Mouse (Mus musculus): ENCODE data around the gene Pcdh15. TPM values are rescaled to one million over a fixed set of nuclear protein-coding genes. Genes with fewer than 3 reads are reported as not detected.

Gene Pcdh15
- total RNA-seq (2014; rRNA removed) (37.2 and 38.2 TPM in 2 replicates), polyA plus RNA-seq (2015; fragmentation: Nextera tagmentation; extraction: Ambion mirVana) (8.2 and 9.8 TPM in 2 replicates)

DNA sequence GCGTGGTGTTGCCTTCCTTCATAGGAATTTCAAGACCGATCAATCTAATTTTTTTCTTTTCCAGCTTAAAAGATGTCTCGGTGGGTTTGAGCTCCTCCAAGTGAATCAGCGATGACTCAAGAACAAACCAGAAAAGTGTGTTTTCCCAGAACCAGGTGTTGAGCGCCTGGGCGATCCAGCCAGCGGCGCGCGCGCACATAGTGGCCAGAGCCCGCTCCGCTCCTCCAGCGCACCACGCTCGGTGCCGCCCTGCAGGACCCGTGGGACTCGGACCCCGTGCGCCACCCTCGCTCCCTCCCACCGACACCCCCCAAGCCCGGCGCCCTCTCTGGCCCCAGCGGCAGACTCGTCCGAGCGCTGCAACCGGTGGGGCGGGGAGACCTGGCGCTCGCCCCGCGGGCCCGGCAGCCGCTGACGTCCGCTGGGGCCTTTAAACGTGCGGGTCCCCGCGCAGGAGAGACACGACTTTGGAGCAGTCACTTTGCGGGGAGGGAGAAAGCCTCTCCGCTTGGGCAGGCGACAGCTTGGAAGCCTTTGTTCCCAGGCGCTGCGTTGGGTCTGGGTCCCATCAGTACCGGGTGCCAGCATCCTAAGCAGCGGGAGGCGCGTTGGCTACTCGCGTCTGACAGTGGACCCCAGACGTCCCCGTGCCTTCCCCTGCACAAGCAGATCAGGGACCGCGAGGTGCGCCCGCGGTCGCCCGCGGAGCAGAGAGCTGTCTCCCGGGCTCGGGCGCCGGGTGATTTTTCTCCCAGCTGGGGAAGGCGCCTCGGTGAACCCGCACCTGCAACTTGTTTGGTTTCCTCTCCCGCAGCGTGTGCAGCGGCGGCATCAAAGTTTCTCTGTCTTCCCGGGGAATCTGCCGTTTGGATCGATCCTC lies at the start of gene Pcdh15:
Pcdh15 (plus strand) TSS at position 377 of the 880 bp plus-strand sequence.
- no peaks in the 10 kb centered on the region for H3K36me3 ChIP-seq (ENCODE audit: insufficient read depth, low read length)
- peak within 1 kb of the TSS; percentile 77 for H3K4me3 ChIP-seq (ENCODE audit: low read depth, low read length)
- DNase-seq (ENCODE audit: low spot score): peak; percentile 31
- ATAC-seq (ENCODE audit: low FRiP score): peak; percentile 39; the same call in 1 of the 2 replicates
- H3K27ac ChIP-seq (ENCODE audit: low read depth, low read length): peak within 1 kb of the TSS; percentile 66
- H3K27me3 ChIP-seq (ENCODE audit: insufficient read depth, low read length): no peaks in the 10 kb centered on the region
- WGBS: under 1% methylated on average over 60 of the region's 79 CpGs
- H3K9me3 ChIP-seq (ENCODE audit: low read length): no peaks in the 10 kb centered on the region
- H3K4me1 ChIP-seq (ENCODE audit: insufficient read depth, low read length): no peaks in the 10 kb centered on the region; the same call in 1 of the 2 replicates
- no peak for TF ChIP-seq CTCF (IDR thresholded peaks at IDR 0.05)
- H3K9ac ChIP-seq (replicated peaks; ENCODE audit: low read length, poor library complexity, severe bottlenecking): peak within 1 kb of the TSS; percentile 70
- H3K4me2 ChIP-seq (ENCODE audit: low read depth, low read length, poor library complexity, severe bottlenecking): peak within 1 kb of the TSS; percentile 89

DNA sequence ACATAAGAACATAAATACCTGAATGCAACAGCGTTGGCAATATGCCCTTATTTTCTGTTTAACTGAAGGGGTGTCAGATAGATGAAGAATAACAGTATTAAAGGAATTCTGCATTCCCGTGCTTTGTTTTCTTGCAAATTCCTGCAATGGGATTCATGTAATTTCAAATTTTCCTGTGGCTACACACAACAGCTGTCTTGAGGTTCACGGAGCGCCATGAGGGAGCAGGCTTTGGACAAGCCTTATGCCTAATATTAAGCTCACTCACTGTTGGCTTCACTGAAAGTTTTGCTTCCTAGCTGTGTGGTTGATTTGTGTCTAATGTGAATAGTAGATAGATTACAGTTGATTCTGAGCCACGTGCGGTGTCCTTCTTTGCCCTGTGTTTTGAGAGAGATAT lies 47.1 kb upstream of the Pcdh15 start:
- WGBS: 84% methylated on average over 6 of the region's 6 CpGs
- H3K27me3 ChIP-seq (ENCODE audit: insufficient read depth, low read length): no peaks in the 10 kb centered on the region
- H3K4me2 ChIP-seq (ENCODE audit: low read depth, low read length, poor library complexity, severe bottlenecking): no peak overlapping the region
- no peaks in the 10 kb centered on the region for H3K36me3 ChIP-seq (ENCODE audit: insufficient read depth, low read length)
- no peak overlapping the region for H3K4me3 ChIP-seq (ENCODE audit: low read depth, low read length)
- no peak overlapping the region for H3K9ac ChIP-seq (replicated peaks; ENCODE audit: low read length, poor library complexity, severe bottlenecking)
- H3K27ac ChIP-seq (ENCODE audit: low read depth, low read length): no peak overlapping the region
- DNase-seq (ENCODE audit: low spot score): no peak
- no peak for TF ChIP-seq CTCF (IDR thresholded peaks at IDR 0.05)
- H3K9me3 ChIP-seq (ENCODE audit: low read length): no peaks in the 10 kb centered on the region
- no peak for ATAC-seq (ENCODE audit: low FRiP score)
- H3K4me1 ChIP-seq (ENCODE audit: insufficient read depth, low read length): no peaks in the 10 kb centered on the region

DNA sequence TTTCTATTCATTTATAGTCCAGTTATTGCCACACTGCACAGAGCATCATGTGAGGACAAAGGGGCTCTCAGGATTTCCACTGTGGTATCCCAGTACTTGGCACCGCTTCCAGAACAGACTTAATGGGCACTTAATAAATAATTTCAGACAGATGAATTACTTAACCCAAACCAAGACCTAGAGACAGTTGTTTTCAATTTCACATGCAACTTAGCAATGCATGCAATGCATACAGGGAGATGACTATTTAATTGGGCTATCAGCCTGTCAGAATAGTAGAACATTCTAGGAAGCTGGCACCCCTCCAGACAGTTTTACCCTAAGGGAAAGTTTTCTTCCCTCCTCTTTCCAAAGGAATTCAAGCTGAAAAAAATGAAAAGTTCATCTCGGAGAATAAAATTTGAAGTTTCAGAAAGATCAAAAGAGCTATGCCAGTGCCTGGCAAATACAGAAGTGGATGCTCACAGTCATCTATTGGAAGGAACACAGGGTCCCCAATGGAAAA lies 39.4 kb upstream of the Pcdh15 start:
- DNase-seq (ENCODE audit: low spot score) (no peak), ATAC-seq (ENCODE audit: low FRiP score) (no peak)
- no peak for TF ChIP-seq CTCF (IDR thresholded peaks at IDR 0.05)
- no peak overlapping the region for H3K27ac ChIP-seq (ENCODE audit: low read depth, low read length)
- no peaks in the 10 kb centered on the region for H3K36me3 ChIP-seq (ENCODE audit: insufficient read depth, low read length)
- 81% methylated on average over 2 of the region's 2 CpGs for WGBS
- no peaks in the 10 kb centered on the region for H3K27me3 ChIP-seq (ENCODE audit: insufficient read depth, low read length)
- no peaks in the 10 kb centered on the region for H3K4me1 ChIP-seq (ENCODE audit: insufficient read depth, low read length)
- no peaks in the 10 kb centered on the region for H3K9me3 ChIP-seq (ENCODE audit: low read length)
- no peak overlapping the region for H3K4me2 ChIP-seq (ENCODE audit: low read depth, low read length, poor library complexity, severe bottlenecking)
- H3K4me3 ChIP-seq (ENCODE audit: low read depth, low read length): no peak overlapping the region
- H3K9ac ChIP-seq (replicated peaks; ENCODE audit: low read length, poor library complexity, severe bottlenecking): no peak overlapping the region

DNA sequence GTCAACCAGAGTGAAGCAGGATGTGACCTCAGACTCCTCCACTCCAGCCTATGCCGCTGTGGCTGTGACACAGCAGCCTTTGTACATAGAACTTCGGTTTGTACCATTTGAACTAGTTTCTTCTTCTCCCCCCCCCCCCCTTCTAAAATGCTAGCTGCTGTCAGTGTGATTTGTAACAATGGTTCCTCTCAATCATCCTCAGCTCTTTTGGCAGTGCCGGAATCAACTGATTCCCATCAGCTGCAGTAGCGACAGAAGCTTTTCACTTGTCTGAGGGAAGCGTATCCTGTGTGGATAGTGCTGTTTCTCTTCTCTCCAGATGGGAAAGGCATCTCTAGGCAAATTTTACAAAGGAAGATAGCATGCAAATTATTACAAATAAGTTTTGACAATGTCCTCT lies 12.4 kb upstream of the Pcdh15 start:
- WGBS: 65% methylated on average over 5 of the region's 5 CpGs
- no peak for ATAC-seq (ENCODE audit: low FRiP score)
- H3K4me3 ChIP-seq (ENCODE audit: low read depth, low read length): no peak overlapping the region
- H3K4me1 ChIP-seq (ENCODE audit: insufficient read depth, low read length): no peaks in the 10 kb centered on the region
- TF ChIP-seq CTCF (IDR thresholded peaks at IDR 0.05): no peak
- H3K4me2 ChIP-seq (ENCODE audit: low read depth, low read length, poor library complexity, severe bottlenecking): no peak overlapping the region
- no peaks in the 10 kb centered on the region for H3K36me3 ChIP-seq (ENCODE audit: insufficient read depth, low read length)
- H3K27ac ChIP-seq (ENCODE audit: low read depth, low read length): no peak overlapping the region
- H3K27me3 ChIP-seq (ENCODE audit: insufficient read depth, low read length): no peaks in the 10 kb centered on the region
- DNase-seq (ENCODE audit: low spot score): no peak
- H3K9ac ChIP-seq (replicated peaks; ENCODE audit: low read length, poor library complexity, severe bottlenecking): no peak overlapping the region
- H3K9me3 ChIP-seq (ENCODE audit: low read length): no peaks in the 10 kb centered on the region

DNA sequence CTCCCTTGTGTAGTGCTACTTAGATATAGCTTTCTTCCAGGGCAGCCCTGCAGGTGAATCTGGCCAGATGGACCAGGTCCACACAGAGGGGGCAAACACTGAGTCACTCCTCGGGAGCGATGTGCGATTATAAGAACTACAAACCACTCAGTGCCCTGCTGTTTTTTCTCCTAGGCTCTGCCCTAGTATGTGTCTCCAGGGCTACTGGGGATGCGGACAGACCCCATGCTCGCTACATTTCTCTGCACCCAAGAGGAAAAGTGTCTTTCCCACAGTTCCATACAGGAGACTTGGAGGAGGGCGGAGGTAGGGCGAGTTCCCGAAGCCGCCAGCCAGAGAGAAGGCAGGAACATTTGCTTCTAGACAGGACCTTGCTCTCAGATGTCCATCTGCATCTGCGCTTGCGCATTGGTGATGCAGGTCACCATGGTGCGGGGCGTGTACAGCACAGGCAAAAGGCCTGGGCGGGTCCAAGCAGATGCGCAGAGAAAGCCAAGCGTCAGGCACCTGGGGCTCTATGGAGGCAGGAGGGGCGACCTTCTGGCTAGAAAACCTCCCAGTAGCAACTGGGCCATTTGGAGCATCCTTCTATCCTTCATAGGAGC lies 2.5 kb upstream of the Pcdh15 start:
- no peaks in the 10 kb centered on the region; the same call in 1 of the 2 replicates for H3K4me1 ChIP-seq (ENCODE audit: insufficient read depth, low read length)
- no peaks in the 10 kb centered on the region for H3K27me3 ChIP-seq (ENCODE audit: insufficient read depth, low read length)
- no peaks in the 10 kb centered on the region for H3K9me3 ChIP-seq (ENCODE audit: low read length)
- no peak for TF ChIP-seq CTCF (IDR thresholded peaks at IDR 0.05)
- peak; percentile 71; the same call in 1 of the 2 replicates for ATAC-seq (ENCODE audit: low FRiP score)
- H3K27ac ChIP-seq (ENCODE audit: low read depth, low read length): peak overlapping the region; percentile 65
- no peaks in the 10 kb centered on the region for H3K36me3 ChIP-seq (ENCODE audit: insufficient read depth, low read length)
- H3K9ac ChIP-seq (replicated peaks; ENCODE audit: low read length, poor library complexity, severe bottlenecking): peak overlapping the region; percentile 61
- DNase-seq (ENCODE audit: low spot score): peak; percentile 82
- H3K4me3 ChIP-seq (ENCODE audit: low read depth, low read length): peak overlapping the region; percentile 77
- under 1% methylated on average over 17 of the region's 17 CpGs for WGBS
- peak overlapping the region; percentile 89 for H3K4me2 ChIP-seq (ENCODE audit: low read depth, low read length, poor library complexity, severe bottlenecking)
